Mouse (Mus musculus): ENCODE results near the gene Gm3755.
"Not testable (repeated sequence)": the region's sequence is repeated elsewhere in the genome, so short reads cannot be mapped to it uniquely, and the experiment has no call there.

Gene Gm3755

DNA sequence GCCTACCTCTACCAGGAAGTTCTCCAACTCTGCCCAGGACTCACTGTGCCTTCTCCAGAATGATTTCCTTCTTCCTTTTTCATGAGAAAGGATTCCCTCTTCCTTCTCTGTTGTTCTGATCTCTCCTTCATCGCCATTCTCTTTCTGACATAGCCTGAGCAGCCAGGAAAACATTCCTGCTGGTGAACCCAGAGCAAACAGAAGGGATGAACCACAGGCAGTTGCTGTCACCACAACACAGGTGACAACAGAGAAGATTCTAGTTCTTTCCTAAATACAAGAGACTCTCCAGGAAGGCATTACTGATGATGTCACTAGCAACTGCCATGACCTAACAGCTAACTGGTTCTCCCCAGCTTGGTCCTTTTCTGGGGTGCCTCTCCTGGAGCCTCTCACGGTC, at the start of gene Gm3755:
Gene Gm3755, minus strand, starts transcription at position 101 of the 400 bp plus-strand sequence.
- not testable (repeated sequence) for DNase-seq (ENCODE audit: low read depth, low spot score)

- DNase-seq (ENCODE audit: low read depth, low spot score) = not testable (repeated sequence)
These were observed 38.0 kb upstream of the Gm3755 start for GRCm38 (mm10) chr14:7488731-7489130.

GRCm38 (mm10) chr14:7483662-7484061, 32.9 kb upstream of the Gm3755 start, which contains the start of gene Gm3752:
Gm3752 (minus strand) TSS chr14:7483762.
- not testable (repeated sequence) for DNase-seq (ENCODE audit: low read depth, low spot score)

DNA sequence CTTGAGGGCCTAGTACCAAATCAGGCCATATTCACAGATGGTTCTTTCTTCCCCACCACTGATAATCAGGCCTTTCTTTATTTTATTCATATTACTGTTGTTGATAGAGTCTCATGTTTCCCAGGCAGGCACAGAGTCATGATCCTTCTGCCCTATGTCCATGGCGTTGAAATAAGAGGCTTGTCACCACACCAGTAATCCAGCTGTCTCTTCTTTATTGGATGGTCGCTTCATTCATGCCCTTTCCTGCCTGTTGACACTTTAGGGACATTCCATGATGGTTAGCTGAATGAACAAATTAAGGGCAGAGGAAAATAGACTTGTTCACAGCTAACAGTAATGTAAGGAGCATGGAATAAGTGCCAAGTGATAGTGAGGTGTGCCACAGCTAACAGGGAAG, 28.2 kb downstream of the Gm3755 start:
- DNase-seq (ENCODE audit: low read depth, low spot score) = not testable (repeated sequence)

Measured in brain, adult 2 months (tissue).